Mouse (Mus musculus) urinary bladder, postnatal 4 days (tissue): Measurements from ENCODE around the gene Efcab6.
"Not testable (repeated sequence)": the region's sequence is repeated elsewhere in the genome, so short reads cannot be mapped to it uniquely, and the experiment has no call there.

ENCODE experiments used
- DNase-seq, 2 experiments: peaks; one replicate each; pipeline ENCODE4 v3.0.0; 2021 to 2022; ENCODE audit warnings: low spot score in 2 of 2

The Efcab6 gene

GRCm38 (mm10) chr15:84065140-84065539, at the start of gene Efcab6:
Gene Efcab6, minus strand, starts transcription at chr15:84065379.
- no peak for DNase-seq

GRCm38 (mm10) chr15:84113873-84114272, 48.7 kb upstream of the Efcab6 start:
- DNase-seq: no peak

- no peak for DNase-seq
Measured at GRCm38 (mm10) chr15:84108899-84109298, 43.7 kb upstream of the Efcab6 start.

GRCm38 (mm10) chr15:84105924-84106500, 40.8 kb upstream of the Efcab6 start:
- peak in 1 of 2 experiments; percentile 56 for DNase-seq

GRCm38 (mm10) chr15:84105105-84105923, 40.1 kb upstream of the Efcab6 start, which contains the start of gene Sult4a1:
Gene Sult4a1, minus strand, starts transcription at chr15:84105754.
- DNase-seq: peak in 1 of 2 experiments; percentile 60

- no peak for DNase-seq
Measured at GRCm38 (mm10) chr15:84104626-84105025, 39.4 kb upstream of the Efcab6 start.

- not testable (repeated sequence) for DNase-seq
Measured at GRCm38 (mm10) chr15:84097536-84097935, 32.4 kb upstream of the Efcab6 start.

GRCm38 (mm10) chr15:84096051-84096450, 30.9 kb upstream of the Efcab6 start:
- DNase-seq: no peak

- no peak for DNase-seq
Measured at GRCm38 (mm10) chr15:84094921-84095320, 29.7 kb upstream of the Efcab6 start.

- DNase-seq: no peak
Measured at GRCm38 (mm10) chr15:84086775-84087174, 21.6 kb upstream of the Efcab6 start.

GRCm38 (mm10) chr15:84086364-84086763, 21.2 kb upstream of the Efcab6 start:
- DNase-seq: no peak

- peak in 1 of 2 experiments; percentile 30 for DNase-seq
Measured at GRCm38 (mm10) chr15:84080069-84080468, 14.9 kb upstream of the Efcab6 start.

GRCm38 (mm10) chr15:84079519-84079918, 14.3 kb upstream of the Efcab6 start:
- no peak for DNase-seq

GRCm38 (mm10) chr15:84078667-84079066, 13.5 kb upstream of the Efcab6 start:
- DNase-seq: no peak

GRCm38 (mm10) chr15:84077151-84077550, 12.0 kb upstream of the Efcab6 start:
- no peak for DNase-seq

- no peak for DNase-seq
Measured at GRCm38 (mm10) chr15:84074705-84075185, 9.6 kb upstream of the Efcab6 start.

- no peak for DNase-seq
Measured at GRCm38 (mm10) chr15:84073911-84074704, 8.9 kb upstream of the Efcab6 start.

GRCm38 (mm10) chr15:84073058-84073457, 7.9 kb upstream of the Efcab6 start:
- no peak for DNase-seq

- no peak for DNase-seq
Measured at GRCm38 (mm10) chr15:84072226-84072625, 7.0 kb upstream of the Efcab6 start.

GRCm38 (mm10) chr15:84070116-84070676, 5.0 kb upstream of the Efcab6 start:
- DNase-seq: no peak

GRCm38 (mm10) chr15:84069455-84070050, 4.4 kb upstream of the Efcab6 start:
- no peak for DNase-seq
